Mouse (Mus musculus) naive thymus-derived CD4-positive, alpha-beta T cell, adult 5 months (primary cell): ENCODE results near the gene Dhx15. TPM values are rescaled to one million over a fixed set of nuclear protein-coding genes. Genes with fewer than 3 reads are reported as not detected.

ENCODE experiments used
- polyA plus RNA-seq: library from polyadenylated mRNA; unstranded; fragments of 100-300 nt; shearing (Covaris generic); gene quantifications from one replicate; pipeline ENCODE4 v1.2.1, GENCODE M21; 2017

The Dhx15 gene
- 257 TPM for polyA plus RNA-seq

GRCm38 (mm10) chr5:52190371-52191179 lies at the start of gene Dhx15:
Gene Dhx15 (minus strand): TSS chr5:52190514.

Other genes starting within 250 kb of the Dhx15 start
- not detected for gene Sod3, start 173.3 kb upstream of the Dhx15 start, polyA plus RNA-seq